Mouse (Mus musculus): ENCODE results near the gene Hdhd5. TPM values are rescaled to one million over a fixed set of nuclear protein-coding genes. Genes with fewer than 3 reads are reported as not detected.

Hdhd5 gene
- polyA plus RNA-seq, 1 experiment from 2014 or later: 16.0 TPM

GRCm38 (mm10) chr6:120481538-120481937 lies 49.6 kb downstream of the Hdhd5 start:
- Histone ChIP-seq H3K9me3 (replicated peaks) (no peaks in the 10 kb centered on the region), H3K4me3 (no peak overlapping the region), H3K27me3 (replicated peaks) (peaks cover 12% of the 10 kb centered on the region; the same call in 1 of the 2 replicates), H3K36me3 (peaks cover 65% of the 10 kb centered on the region), H3K27ac (no peak overlapping the region), H3K4me1 (peaks cover 23% of the 10 kb centered on the region), H3K9ac (no peak overlapping the region), H3K4me2 (no peak overlapping the region)
- no peak for ATAC-seq
- 85% methylated on average over 6 of the region's 6 CpGs for WGBS (ENCODE audit: insufficient replicate concordance)

DNA sequence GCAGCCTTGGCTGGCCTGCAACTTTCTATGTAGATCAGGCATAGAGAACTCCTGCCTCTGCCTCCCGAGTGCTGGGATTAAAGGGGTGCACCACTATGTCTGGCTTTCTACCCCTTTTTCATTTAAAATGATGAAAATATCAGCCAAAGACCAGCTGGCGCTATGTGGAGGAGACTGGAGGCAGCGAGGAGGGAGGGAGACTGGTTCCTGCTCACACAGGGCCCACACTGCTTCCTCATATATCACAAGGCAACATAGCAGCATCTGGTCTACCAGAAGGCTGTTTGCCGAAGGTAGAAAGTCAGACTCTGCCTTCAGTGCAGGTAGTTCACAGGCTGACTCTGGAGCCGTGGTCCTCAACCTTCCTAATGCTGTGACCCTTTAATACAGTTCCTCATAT lies 50.8 kb downstream of the Hdhd5 start:
- no peaks in the 10 kb centered on the region for H3K9me3 ChIP-seq (replicated peaks)
- H3K27me3 ChIP-seq (replicated peaks): peaks cover 4% of the 10 kb centered on the region; the same call in 1 of the 2 replicates
- H3K4me3 ChIP-seq: no peak overlapping the region
- ATAC-seq: no peak
- peaks cover 16% of the 10 kb centered on the region for H3K4me1 ChIP-seq
- H3K36me3 ChIP-seq: peaks cover 75% of the 10 kb centered on the region
- H3K27ac ChIP-seq: no peak overlapping the region
- WGBS (ENCODE audit: insufficient replicate concordance): 78% methylated on average over 5 of the region's 5 CpGs
- H3K9ac ChIP-seq: no peak overlapping the region
- H3K4me2 ChIP-seq: no peak overlapping the region

DNA sequence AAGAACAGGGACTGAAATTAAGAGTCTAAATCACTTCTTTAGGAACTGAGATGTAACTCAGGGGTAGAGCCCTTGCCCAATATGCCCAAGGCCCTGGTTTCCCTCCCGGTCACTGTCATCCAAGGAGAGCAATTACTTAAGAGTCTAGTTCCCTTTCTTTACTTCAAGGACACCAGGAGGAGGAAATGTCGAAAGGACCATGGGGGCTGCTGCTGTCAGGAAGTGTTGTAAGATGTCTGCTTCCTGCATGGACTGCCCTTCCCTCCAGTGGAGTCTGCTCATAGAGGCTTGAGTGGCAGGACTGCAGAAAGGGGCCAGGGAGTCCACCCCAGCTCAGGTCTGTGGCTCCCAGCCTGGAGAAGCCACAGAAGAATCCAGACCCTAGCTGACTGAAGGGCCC lies 51.8 kb downstream of the Hdhd5 start:
- Histone ChIP-seq H3K9me3 (replicated peaks) (no peaks in the 10 kb centered on the region), H3K9ac (no peak overlapping the region), H3K4me1 (peaks cover 13% of the 10 kb centered on the region), H3K36me3 (peaks cover 85% of the 10 kb centered on the region), H3K4me3 (no peak overlapping the region), H3K27ac (no peak overlapping the region), H3K4me2 (no peak overlapping the region), H3K27me3 (replicated peaks) (no peaks in the 10 kb centered on the region)
- no peak for ATAC-seq
- 44% methylated on average over 2 of the region's 2 CpGs for WGBS (ENCODE audit: insufficient replicate concordance)

DNA sequence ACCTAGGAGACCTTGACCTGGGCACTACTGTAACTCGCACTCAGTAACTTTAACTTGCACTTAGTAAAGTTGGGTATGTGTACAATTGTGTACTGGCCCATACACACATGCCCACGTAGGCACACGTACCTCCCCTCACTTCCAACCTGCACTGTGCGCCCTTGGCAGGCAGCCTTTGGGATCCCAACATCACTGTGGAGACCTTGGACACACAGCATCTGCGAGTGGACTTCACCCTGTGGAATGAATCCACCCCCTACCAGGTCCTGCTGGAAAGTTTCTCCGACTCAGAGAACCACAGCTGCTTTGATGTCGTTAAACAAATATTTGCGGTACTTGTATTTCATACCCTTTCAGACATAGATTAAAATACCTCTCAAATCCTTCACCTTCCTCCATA lies 55.8 kb downstream of the Hdhd5 start:
- ATAC-seq: no peak
- peaks cover 43% of the 10 kb centered on the region for H3K4me1 ChIP-seq
- H3K36me3 ChIP-seq: peaks cover 66% of the 10 kb centered on the region
- WGBS (ENCODE audit: insufficient replicate concordance): 69% methylated on average over 8 of the region's 8 CpGs
- no peaks in the 10 kb centered on the region for H3K27me3 ChIP-seq (replicated peaks)
- no peak overlapping the region for H3K9ac ChIP-seq
- no peaks in the 10 kb centered on the region for H3K9me3 ChIP-seq (replicated peaks)
- no peak overlapping the region for H3K4me3 ChIP-seq
- no peak overlapping the region for H3K27ac ChIP-seq
- no peak overlapping the region for H3K4me2 ChIP-seq

GRCm38 (mm10) chr6:120473427-120473826 lies 57.7 kb downstream of the Hdhd5 start:
- no peaks in the 10 kb centered on the region for H3K9me3 ChIP-seq (replicated peaks)
- peaks cover 57% of the 10 kb centered on the region for H3K4me1 ChIP-seq
- H3K4me3 ChIP-seq: no peak overlapping the region
- WGBS (ENCODE audit: insufficient replicate concordance): 45% methylated on average over 5 of the region's 5 CpGs
- peak; percentile 60 for ATAC-seq
- no peak overlapping the region for H3K27ac ChIP-seq
- H3K36me3 ChIP-seq: peaks cover 47% of the 10 kb centered on the region
- no peak overlapping the region for H3K9ac ChIP-seq
- H3K4me2 ChIP-seq: no peak overlapping the region
- no peaks in the 10 kb centered on the region for H3K27me3 ChIP-seq (replicated peaks)

- no peak overlapping the region for H3K9ac ChIP-seq
- no peak overlapping the region for H3K4me2 ChIP-seq
Measured at GRCm38 (mm10) chr6:120472455-120473140, 58.5 kb downstream of the Hdhd5 start.

DNA sequence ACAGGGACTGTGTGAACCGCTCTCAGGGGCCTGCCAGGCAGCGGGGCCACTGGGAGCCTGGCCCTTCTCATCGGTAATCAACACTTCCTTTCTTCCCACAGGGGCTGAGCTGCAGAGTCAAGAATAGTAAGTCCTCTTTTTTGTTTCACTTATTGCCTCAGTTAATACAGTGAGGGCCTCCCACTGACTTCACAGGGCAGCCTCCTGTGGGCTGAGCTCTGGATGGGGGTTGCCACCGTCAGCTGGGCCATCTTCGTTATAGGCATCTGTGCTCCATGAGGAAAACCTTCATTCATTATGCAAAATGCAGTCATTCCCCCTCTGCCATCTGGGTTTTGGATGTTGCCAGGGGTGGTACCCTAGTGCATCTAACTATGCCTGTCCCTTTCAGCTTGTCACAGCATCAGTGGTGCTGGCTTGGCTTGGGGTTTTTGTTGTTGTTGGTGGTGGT lies 59.1 kb downstream of the Hdhd5 start:
- Histone ChIP-seq H3K27ac (no peak overlapping the region), H3K4me2 (no peak overlapping the region), H3K9ac (no peak overlapping the region), H3K36me3 (peaks cover 33% of the 10 kb centered on the region), H3K9me3 (replicated peaks) (no peaks in the 10 kb centered on the region), H3K4me1 (peaks cover 63% of the 10 kb centered on the region), H3K27me3 (replicated peaks) (no peaks in the 10 kb centered on the region), H3K4me3 (no peak overlapping the region)
- ATAC-seq: no peak
- 26% methylated on average over 5 of the region's 5 CpGs for WGBS (ENCODE audit: insufficient replicate concordance)

More at GRCm38 (mm10) chr6:120472455-120473140, 58.5 kb downstream of the Hdhd5 start:
- no peak for ATAC-seq
- Histone ChIP-seq H3K9me3 (replicated peaks) (no peaks in the 10 kb centered on the region), H3K27me3 (replicated peaks) (no peaks in the 10 kb centered on the region), H3K36me3 (peaks cover 39% of the 10 kb centered on the region), H3K4me3 (no peak overlapping the region), H3K27ac (no peak overlapping the region), H3K4me1 (peaks cover 57% of the 10 kb centered on the region)
- 58% methylated on average over 8 of the region's 8 CpGs for WGBS (ENCODE audit: insufficient replicate concordance)

DNA sequence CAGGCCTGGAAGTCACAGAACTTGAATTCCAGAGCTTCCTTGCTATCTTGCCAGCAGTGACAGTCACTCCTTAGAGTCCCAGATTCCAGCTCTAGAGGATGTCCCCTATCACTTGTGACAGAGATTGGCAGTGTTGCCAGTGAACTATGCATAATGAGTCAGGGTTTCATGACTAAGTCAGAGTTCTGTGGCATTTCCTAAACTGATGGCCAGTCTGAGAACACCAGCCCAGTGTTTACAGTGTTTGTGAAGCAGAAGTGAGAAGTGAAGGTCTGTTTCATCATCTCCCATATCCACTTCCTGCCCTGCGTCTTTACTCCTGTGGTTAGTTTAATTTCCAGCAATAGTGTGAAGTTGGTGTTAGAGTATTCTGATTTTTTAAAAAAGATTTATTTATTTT lies 60.5 kb downstream of the Hdhd5 start:
- peaks cover 76% of the 10 kb centered on the region for H3K4me1 ChIP-seq
- ATAC-seq: no peak
- H3K9ac ChIP-seq: no peak overlapping the region
- H3K4me3 ChIP-seq: no peak overlapping the region
- peaks cover 21% of the 10 kb centered on the region for H3K36me3 ChIP-seq
- WGBS (ENCODE audit: insufficient replicate concordance): 38% methylated on average over 1 of the region's 1 CpGs
- no peaks in the 10 kb centered on the region for H3K27me3 ChIP-seq (replicated peaks)
- no peak overlapping the region for H3K4me2 ChIP-seq
- no peaks in the 10 kb centered on the region for H3K9me3 ChIP-seq (replicated peaks)
- no peak overlapping the region for H3K27ac ChIP-seq

- no peak overlapping the region for H3K27ac ChIP-seq
- peaks cover 12% of the 10 kb centered on the region for H3K36me3 ChIP-seq
- H3K4me1 ChIP-seq: peaks cover 83% of the 10 kb centered on the region
- no peak overlapping the region for H3K9ac ChIP-seq
- no peak overlapping the region for H3K4me2 ChIP-seq
- no peak for ATAC-seq
- no peaks in the 10 kb centered on the region for H3K27me3 ChIP-seq (replicated peaks)
- no peaks in the 10 kb centered on the region for H3K9me3 ChIP-seq (replicated peaks)
- H3K4me3 ChIP-seq: no peak overlapping the region
Measured at GRCm38 (mm10) chr6:120469770-120470169, 61.3 kb downstream of the Hdhd5 start.

GRCm38 (mm10) chr6:120469268-120469667 lies 61.9 kb downstream of the Hdhd5 start:
- Histone ChIP-seq H3K27me3 (replicated peaks) (no peaks in the 10 kb centered on the region), H3K4me2 (no peak overlapping the region), H3K27ac (no peak overlapping the region), H3K36me3 (peaks cover 7% of the 10 kb centered on the region), H3K9ac (no peak overlapping the region), H3K4me1 (peaks cover 84% of the 10 kb centered on the region), H3K9me3 (replicated peaks) (no peaks in the 10 kb centered on the region), H3K4me3 (no peak overlapping the region)
- WGBS (ENCODE audit: insufficient replicate concordance): 58% methylated on average over 3 of the region's 3 CpGs
- ATAC-seq: no peak

DNA sequence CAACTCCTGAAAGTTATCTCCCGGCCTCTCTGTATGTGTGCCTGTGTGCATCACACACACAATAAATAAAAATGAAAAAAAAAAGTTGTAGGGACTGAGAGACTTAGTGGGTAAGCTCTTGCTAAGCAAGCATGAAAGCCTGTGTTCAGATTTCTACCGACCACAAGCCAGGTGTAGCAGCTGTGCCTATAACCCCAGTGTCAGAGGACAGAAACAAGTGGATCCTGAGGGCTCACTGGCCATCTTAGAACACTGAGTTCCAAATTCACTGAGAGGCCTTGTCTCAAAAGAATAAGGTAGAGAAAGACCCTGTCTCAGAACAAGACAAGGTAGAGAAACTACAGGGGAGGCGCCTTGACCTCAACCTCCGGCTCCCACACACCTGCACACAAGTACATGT lies 62.9 kb downstream of the Hdhd5 start:
- peaks cover 87% of the 10 kb centered on the region for H3K4me1 ChIP-seq
- no peak overlapping the region for H3K4me2 ChIP-seq
- H3K36me3 ChIP-seq: no peaks in the 10 kb centered on the region
- H3K27me3 ChIP-seq (replicated peaks): no peaks in the 10 kb centered on the region
- 82% methylated on average over 4 of the region's 4 CpGs for WGBS (ENCODE audit: insufficient replicate concordance)
- no peaks in the 10 kb centered on the region for H3K9me3 ChIP-seq (replicated peaks)
- H3K27ac ChIP-seq: no peak overlapping the region
- no peak overlapping the region for H3K9ac ChIP-seq
- no peak for ATAC-seq
- H3K4me3 ChIP-seq: no peak overlapping the region

DNA sequence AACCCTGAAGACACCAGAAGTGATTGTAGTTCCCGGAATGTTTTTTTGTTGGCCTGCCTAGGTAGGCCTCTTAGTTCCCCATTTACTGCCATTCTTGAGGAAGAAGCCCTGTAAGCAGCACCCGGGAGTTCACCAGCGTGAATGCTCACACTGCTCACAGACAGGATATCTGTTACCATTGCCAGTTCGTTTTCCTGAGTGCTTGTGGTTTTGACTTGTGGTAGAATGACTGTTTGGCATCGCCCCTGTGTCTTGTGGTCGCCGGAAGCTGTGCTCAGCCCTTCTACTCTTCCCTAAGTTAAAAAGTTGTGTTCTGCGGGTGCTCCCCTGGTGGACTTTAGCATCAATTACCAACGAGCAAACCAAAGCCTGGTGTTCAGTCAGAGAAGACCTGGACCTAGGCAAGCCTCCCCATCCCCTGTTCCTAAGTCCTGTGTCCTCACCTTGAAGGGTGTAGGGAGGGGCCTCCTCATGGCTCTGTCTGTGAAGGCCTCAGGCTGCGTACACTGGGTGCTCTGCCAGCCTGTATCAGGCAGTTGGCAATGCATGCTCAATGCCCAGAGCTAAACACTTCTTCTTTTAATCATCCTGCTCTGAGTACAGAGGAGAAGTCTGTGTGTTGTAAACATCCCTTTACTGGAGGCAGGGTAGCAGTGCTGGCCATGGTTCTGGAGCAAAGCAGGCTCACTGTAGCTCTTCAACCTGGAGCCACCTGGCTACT lies 64.3 kb downstream of the Hdhd5 start:
- Histone ChIP-seq H3K4me3 (no peak overlapping the region), H3K27ac (peak overlapping the region; percentile 52), H3K4me1 (peaks cover 77% of the 10 kb centered on the region), H3K36me3 (no peaks in the 10 kb centered on the region), H3K27me3 (replicated peaks) (peaks cover 7% of the 10 kb centered on the region), H3K9me3 (replicated peaks) (no peaks in the 10 kb centered on the region), H3K9ac (no peak overlapping the region), H3K4me2 (peak overlapping the region; percentile 17)
- 0 out of 2 replicates have a peak, but pooled peaks have one; percentile 6 for ATAC-seq
- 20% methylated on average over 10 of the region's 10 CpGs for WGBS (ENCODE audit: insufficient replicate concordance)
